Mouse (Mus musculus) urinary bladder, postnatal 25 days (tissue): ENCODE measurements around the gene Gm9964.
"Not testable (repeated sequence)": the region's sequence is repeated elsewhere in the genome, so short reads cannot be mapped to it uniquely, and the experiment has no call there.

ENCODE experiments used
- DNase-seq: peaks from one replicate; pipeline ENCODE4 v3.0.0; 2022; ENCODE audit warnings: low spot score

Gene Gm9964

GRCm38 (mm10) chr11:79299719-79300431 is 3.2 kb upstream of the Gm9964 start:
- DNase-seq = no peak

DNA sequence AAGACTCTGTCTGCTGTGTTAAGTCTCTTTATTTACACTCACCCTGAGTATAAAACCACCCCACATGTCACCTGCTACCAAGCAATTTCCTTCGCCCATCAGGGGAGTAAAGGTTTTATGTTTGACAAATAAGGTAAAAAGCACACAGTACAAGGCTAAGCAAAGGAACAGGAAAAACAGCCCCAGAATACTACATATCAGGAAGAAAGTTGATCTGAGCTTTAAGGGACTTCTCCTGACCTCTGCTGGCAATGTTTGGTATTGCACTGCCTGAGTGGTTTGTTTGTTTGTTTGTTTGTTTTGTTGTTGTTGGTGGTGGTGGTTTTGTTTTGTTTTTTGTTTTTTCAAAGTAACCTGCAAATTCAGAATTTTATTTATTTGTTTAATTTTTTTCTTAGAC is 539 bp downstream of the Gm9964 start:
- peak; percentile 33 for DNase-seq

- DNase-seq = no peak
These were observed 2.7 kb downstream of the Gm9964 start for GRCm38 (mm10) chr11:79293971-79294370.

DNA sequence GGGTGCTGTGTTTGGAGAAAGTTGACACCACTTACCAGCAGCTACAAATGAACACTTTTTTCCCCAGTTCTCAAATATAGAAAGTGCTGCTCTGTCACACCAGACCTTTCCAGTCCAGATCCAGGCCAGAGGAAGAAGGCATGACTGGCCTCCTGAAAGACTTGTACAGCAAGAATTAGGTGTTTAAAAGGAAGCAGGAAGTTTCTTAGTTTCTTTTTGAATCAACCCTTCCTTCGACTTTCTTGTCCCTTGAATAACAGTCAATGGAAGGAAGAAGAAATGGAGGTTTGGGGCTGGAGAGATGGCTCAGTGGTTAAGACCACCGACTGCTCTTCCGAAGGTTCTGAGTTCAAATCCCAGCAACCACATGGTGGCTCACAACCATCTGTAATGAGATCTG is 3.7 kb downstream of the Gm9964 start:
- no peak for DNase-seq

GRCm38 (mm10) chr11:79292130-79292529 is 4.6 kb downstream of the Gm9964 start:
- no peak for DNase-seq

DNA sequence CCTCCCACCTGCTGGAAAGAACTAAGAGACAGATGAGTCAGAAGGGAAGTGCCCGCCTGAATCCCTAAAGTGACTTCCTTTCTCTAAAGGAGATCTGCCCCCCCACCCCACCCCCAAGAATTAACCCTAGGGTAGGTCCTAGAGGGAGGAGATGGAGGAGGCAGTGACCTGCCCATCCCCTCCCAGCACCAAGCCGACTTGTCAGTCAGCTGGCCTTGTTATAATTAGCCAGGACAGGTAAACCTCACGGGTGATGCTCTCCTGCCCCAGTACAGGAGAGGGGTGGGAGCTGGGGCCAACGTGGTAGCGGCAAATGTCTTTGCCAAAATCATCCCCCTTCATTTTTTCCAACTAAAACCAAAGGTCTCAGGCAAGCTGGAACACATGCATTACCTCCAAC is 5.1 kb downstream of the Gm9964 start:
- DNase-seq = no peak

GRCm38 (mm10) chr11:79290473-79290872 is 6.2 kb downstream of the Gm9964 start:
- DNase-seq = no peak

GRCm38 (mm10) chr11:79288913-79289640 is 7.6 kb downstream of the Gm9964 start:
- DNase-seq = no peak

DNA sequence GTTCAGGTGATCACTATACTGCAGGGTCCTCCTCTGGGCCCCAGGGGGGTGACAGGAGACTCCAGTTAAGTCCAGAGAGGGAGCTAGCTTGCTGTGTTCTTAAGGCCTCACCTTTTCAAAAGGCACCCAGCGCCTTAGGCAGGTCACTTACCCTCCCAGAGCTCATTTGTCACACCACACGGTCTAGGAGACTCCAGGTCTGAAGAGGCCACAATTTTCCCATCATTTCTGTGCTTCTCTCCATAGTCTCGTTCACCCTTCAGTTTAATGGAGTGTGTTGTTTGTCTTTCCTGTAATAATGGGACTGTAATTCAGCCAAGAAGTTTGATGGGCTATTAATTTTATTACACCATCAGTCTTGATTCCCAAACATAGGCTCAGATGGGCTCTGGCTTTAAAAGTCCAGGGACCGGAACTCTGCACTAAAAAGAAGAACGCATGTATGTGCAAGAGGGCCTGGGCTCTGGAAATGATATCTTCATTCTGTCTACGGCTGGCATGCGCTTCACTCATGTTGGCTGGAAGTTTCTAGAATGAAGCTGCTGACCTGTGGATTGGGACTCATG is 8.3 kb downstream of the Gm9964 start:
- DNase-seq = no peak

DNA sequence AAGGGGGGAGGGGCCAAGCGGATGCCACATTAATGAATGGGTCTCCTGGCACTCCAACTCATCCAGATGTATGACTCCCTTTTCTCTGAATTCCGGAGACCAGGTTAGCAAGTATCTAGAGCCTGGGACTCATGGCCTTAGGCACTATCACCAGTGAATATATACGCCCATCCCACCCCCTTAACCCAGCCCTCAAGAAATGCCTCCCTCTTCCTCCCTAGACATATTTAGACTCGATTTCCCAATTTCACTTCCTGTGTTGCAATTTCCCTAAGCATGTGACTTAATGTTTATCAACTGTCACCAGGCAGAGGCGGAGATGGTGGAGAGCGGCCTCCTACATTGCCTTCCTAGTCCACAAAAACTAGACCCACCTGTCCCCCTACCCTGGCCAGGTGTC is 9.3 kb downstream of the Gm9964 start:
- no peak for DNase-seq

DNA sequence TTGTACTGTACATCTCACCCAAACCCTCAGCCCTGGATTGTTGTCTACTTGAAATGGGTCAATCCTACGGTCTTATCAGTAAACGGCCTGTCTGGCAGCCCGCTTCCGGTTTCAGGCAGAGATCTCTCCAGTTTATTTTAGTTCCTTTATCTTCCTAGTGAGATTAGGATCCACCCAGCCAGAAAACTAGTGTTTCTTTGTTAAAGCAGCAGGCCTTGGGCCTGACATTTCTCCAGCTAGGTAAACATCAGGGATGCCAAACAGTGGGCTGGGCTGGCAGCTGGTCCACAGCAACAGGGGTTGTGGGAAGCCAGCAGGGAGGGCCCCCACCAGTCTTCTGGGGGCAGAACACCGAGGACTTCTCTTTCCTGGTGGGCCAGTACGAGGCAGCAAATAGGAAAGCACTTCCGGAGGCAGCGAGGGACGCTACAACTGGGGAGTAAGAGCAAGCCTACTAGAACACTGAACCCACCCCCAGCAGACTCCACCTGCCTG is 10.4 kb downstream of the Gm9964 start:
- no peak for DNase-seq

DNA sequence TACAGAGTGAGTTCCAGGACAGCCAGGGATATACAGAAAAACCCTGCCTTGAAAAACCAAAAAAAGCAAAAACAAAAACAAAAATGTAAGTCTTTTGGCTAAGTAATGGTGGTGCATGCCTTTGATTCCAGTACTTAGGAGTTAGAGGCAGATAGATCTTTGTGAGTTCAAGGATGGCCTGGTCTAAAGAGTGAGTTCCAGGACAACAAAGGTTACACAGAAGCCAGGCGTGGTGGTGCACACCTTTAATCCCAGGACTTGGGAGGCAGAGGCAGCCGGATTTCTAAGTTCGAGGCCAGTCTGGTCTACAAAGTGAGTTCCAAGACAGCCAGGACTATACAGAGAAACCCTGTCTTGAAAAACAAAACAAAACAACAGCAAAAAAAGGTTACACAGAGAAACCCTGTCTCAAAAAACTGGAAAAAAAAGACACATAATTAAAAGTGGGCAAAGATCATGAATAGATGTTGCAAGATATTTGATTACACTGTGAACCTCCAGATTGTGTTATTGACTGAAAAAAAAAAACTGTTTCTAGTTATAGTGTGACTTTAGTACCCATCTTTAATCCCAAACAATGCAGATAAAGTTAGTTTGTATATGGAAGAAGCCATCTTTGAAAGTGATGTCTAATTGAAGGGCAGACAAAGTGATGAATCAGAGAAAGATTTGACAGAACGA is 13.2 kb downstream of the Gm9964 start:
- DNase-seq = no peak

DNA sequence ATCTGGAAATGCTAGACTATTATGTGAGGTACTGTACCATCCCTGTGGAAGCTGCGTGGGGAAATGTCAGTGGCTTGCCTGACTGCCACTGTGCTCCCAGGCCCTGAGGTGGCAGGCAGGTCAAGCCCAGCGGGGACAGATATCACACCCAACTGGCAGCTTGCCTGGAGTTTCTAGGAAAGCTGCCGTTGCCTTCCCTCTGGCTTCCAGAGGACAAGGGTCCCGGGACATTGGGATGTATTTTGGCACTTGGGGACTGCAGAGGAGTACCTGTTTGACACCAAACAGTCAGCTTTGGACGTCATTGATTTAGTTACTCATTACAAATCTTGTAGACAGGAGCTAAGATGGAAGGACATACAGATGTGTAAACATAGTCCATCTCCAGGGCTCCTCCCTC is 15.3 kb downstream of the Gm9964 start:
- DNase-seq = no peak

- DNase-seq = no peak
These were observed 16.8 kb downstream of the Gm9964 start for GRCm38 (mm10) chr11:79279732-79280405.

GRCm38 (mm10) chr11:79273757-79274156 is 22.9 kb downstream of the Gm9964 start:
- DNase-seq = no peak

GRCm38 (mm10) chr11:79273039-79273438 is 23.7 kb downstream of the Gm9964 start:
- DNase-seq = no peak

GRCm38 (mm10) chr11:79267171-79267570 is 29.5 kb downstream of the Gm9964 start:
- DNase-seq = no peak

GRCm38 (mm10) chr11:79264376-79264775 is 32.3 kb downstream of the Gm9964 start:
- DNase-seq = no peak

GRCm38 (mm10) chr11:79260126-79260525 is 36.6 kb downstream of the Gm9964 start:
- DNase-seq = not testable (repeated sequence)

GRCm38 (mm10) chr11:79258738-79259137 is 38.0 kb downstream of the Gm9964 start:
- no peak for DNase-seq

DNA sequence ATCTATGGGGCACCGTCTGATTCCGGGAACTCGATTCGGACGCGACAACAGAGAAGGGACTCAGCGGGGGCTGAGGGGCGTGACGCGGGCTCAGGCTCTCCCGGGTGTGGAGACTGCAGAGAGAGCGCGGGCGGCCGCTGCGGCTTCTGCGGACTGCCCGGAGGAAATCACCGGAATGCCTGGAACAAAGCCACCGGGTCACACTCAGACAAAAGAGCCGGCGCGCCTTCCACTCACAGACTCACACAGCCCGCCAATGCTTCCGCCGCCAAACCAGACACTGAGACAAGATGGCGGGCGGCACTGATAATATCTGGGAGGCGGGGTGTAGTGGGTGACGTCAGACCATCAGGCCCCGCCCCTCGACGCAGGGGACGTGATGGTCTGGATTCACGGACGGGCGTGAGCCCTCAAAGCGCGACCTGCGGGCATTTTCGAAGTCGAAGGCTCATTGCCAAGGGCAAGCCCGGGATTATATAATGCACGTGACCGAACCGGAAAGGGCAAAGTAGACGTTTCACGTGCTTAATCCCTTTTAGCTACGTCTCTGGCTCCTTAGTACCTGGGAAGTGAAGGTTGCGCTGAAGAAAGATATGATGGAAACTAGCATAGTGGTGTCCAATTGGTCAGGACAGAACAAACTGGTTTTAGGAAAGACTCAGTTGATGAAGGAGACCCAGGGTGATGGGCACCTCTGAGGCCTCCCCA is 42.2 kb downstream of the Gm9964 start, which contains the start of gene Wsb1:
TSS of gene Wsb1 (minus strand) at position 281 of the 708 bp plus-strand sequence.
- peak; percentile 93 for DNase-seq
